Mouse (Mus musculus) myocyte (in vitro differentiated cells): ENCODE measurements at regions not wholly inside any gene's neighbourhood (a gene's known extent, or its start where the extent isn't known, plus 50 kb on each side); places are given as distances from the start of the nearest gene placed in this dataset.

Source experiments
- MYOD1 ChIP-seq, 3 experiments: IDR thresholded peaks; one replicate each; pipeline ENCODE4 v1.6.1; 2011; ENCODE audit warnings: control low read depth in 2 of 3, low read depth in 2 of 3, mild to moderate bottlenecking in 2 of 3, moderate library complexity in 1 of 3; ENCODE audit not compliant: insufficient read length in 2 of 3, control insufficient read depth in 1 of 3
- POLR2A ChIP-seq: IDR thresholded peaks from one replicate; pipeline ENCODE4 v1.6.1; 2011; ENCODE audit warnings: low read depth, mild to moderate bottlenecking, control low read depth, moderate library complexity; ENCODE audit not compliant: insufficient read length
- POLR2AphosphoS2 ChIP-seq: IDR thresholded peaks from one replicate; pipeline ENCODE4 v1.6.1; 2011; ENCODE audit warnings: low read depth, control low read depth; ENCODE audit not compliant: insufficient read length
- USF1 ChIP-seq: IDR thresholded peaks from one replicate; pipeline ENCODE4 v1.6.1; 2011; ENCODE audit warnings: low read depth, mild to moderate bottlenecking, control low read depth, moderate library complexity

- TF ChIP-seq MYOD1 (IDR thresholded peaks at IDR 0.05; ENCODE audit: control insufficient read depth in 1 of 3, insufficient read length in 2 of 3, low read depth in 2 of 3): no peak
- TF ChIP-seq POLR2A: no peak
- no peak for TF ChIP-seq USF1
- TF ChIP-seq POLR2AphosphoS2: no peak
These were observed 84.5 kb downstream of the Nr2f2 start for GRCm38 (mm10) chr7:70281891-70282515.
